Mouse (Mus musculus) left cerebral cortex, adult 6 months (tissue): ENCODE results near the gene Pdzd3. TPM values are rescaled to one million over a fixed set of nuclear protein-coding genes. Genes with fewer than 3 reads are reported as not detected.

Experiments used
- long read RNA-seq, 2 experiments: library from polyadenylated mRNA; unstranded; transcript quantifications; one replicate each; pipeline ENCODE4 v2.0.0; 2019 to 2020
- polyA plus RNA-seq: library from polyadenylated mRNA; unstranded; fragments of <200 nt; fragmentation: Nextera tagmentation; gene quantifications from 2 replicates; pipeline ENCODE4 v1.2.3, GENCODE M21; 2021

The Pdzd3 gene
- polyA plus RNA-seq, result 0.29 and 0.55 TPM in 2 replicates
- long read RNA-seq, experiment 1, partial matches to known transcripts, result 2 of 4 reads
- long read RNA-seq, experiment 1, other reads (novel, unspliced or antisense), result 2 of 4 reads
- long read RNA-seq, experiment 2, result 0 reads

GRCm38 (mm10) chr9:44251314-44251713 lies at the start of gene Pdzd3:
Pdzd3 (minus strand) TSS chr9:44251471.

GRCm38 (mm10) chr9:44288076-44288958 lies 37.0 kb upstream of the Pdzd3 start, which contains the start of gene Abcg4:
Abcg4 (minus strand) TSS chr9:44288615.

GRCm38 (mm10) chr9:44268432-44268831 lies 17.2 kb upstream of the Pdzd3 start, which contains the start of gene Nlrx1:
Nlrx1 (minus strand) TSS chr9:44268599.

GRCm38 (mm10) chr9:44240399-44240798 lies 10.9 kb downstream of the Pdzd3 start, which contains the start of gene Ccdc153:
Ccdc153 (plus strand) TSS chr9:44240676.

GRCm38 (mm10) chr9:44233802-44234478 lies 17.3 kb downstream of the Pdzd3 start, which contains the start of gene Cbl:
Cbl (minus strand) TSS chr9:44234049.

Other genes starting within 250 kb of the Pdzd3 start
- 304 and 337 TPM in 2 replicates for gene Thy1, start 208.1 kb downstream of the Pdzd3 start, polyA plus RNA-seq
- gene Usp2, start 184.4 kb downstream of the Pdzd3 start, polyA plus RNA-seq, result 119 and 125 TPM in 2 replicates
- gene Mfrp, start 149.7 kb downstream of the Pdzd3 start, polyA plus RNA-seq, result 0.04 and 0.09 TPM in 2 replicates
- 25.1 and 31.8 TPM in 2 replicates for gene C1qtnf5, start 144.2 kb downstream of the Pdzd3 start, polyA plus RNA-seq
- gene Gm49380, start 138.0 kb downstream of the Pdzd3 start, polyA plus RNA-seq, result 0.18 and 0.23 TPM in 2 replicates
- 9.9 and 25.8 TPM in 2 replicates for gene Rnf26, start 138.0 kb downstream of the Pdzd3 start, polyA plus RNA-seq
- 3.0 and 4.2 TPM in 2 replicates for gene Mcam, start 117.0 kb downstream of the Pdzd3 start, polyA plus RNA-seq
- gene Cbl, start 17.4 kb downstream of the Pdzd3 start, polyA plus RNA-seq, result 8.2 and 8.3 TPM in 2 replicates
- gene Ccdc153, start 10.8 kb downstream of the Pdzd3 start, polyA plus RNA-seq, result 5.5 and 6.3 TPM in 2 replicates
- gene Nlrx1, start 17.1 kb upstream of the Pdzd3 start, polyA plus RNA-seq, result 3.7 and 6.2 TPM in 2 replicates
- 16.5 and 27.8 TPM in 2 replicates for gene Abcg4, start 37.1 kb upstream of the Pdzd3 start, polyA plus RNA-seq
- 3.3 and 4.6 TPM in 2 replicates for gene Hinfp, start 54.2 kb upstream of the Pdzd3 start, polyA plus RNA-seq
- gene C2cd2l, start 68.8 kb upstream of the Pdzd3 start, polyA plus RNA-seq, result 18.2 and 67.4 TPM in 2 replicates
- 8.7 and 14.8 TPM in 2 replicates for gene Dpagt1, start 74.5 kb upstream of the Pdzd3 start, polyA plus RNA-seq
- gene H2afx, start 83.2 kb upstream of the Pdzd3 start, polyA plus RNA-seq, result 41.4 and 74.1 TPM in 2 replicates
- 26.9 and 35.2 TPM in 2 replicates for gene Hmbs, start 92.8 kb upstream of the Pdzd3 start, polyA plus RNA-seq
- 40.5 and 45.1 TPM in 2 replicates for gene Vps11, start 110.2 kb upstream of the Pdzd3 start, polyA plus RNA-seq
- 15.2 and 19.6 TPM in 2 replicates for gene Hyou1, start 128.0 kb upstream of the Pdzd3 start, polyA plus RNA-seq
- 21.9 and 23.6 TPM in 2 replicates for gene Slc37a4, start 145.4 kb upstream of the Pdzd3 start, polyA plus RNA-seq
- gene Rps25, start 155.7 kb upstream of the Pdzd3 start, polyA plus RNA-seq, result 1,852 and 1,982 TPM in 2 replicates
- 159 and 195 TPM in 2 replicates for gene Trappc4, start 156.1 kb upstream of the Pdzd3 start, polyA plus RNA-seq
- gene Ccdc84, start 167.1 kb upstream of the Pdzd3 start, polyA plus RNA-seq, result 5.6 and 7.5 TPM in 2 replicates
- gene Foxr1, start 189.7 kb upstream of the Pdzd3 start, polyA plus RNA-seq, result not detected in 2 replicates
- not detected in 2 replicates for gene Upk2, start 203.5 kb upstream of the Pdzd3 start, polyA plus RNA-seq
- gene Bcl9l, start 231.4 kb upstream of the Pdzd3 start, polyA plus RNA-seq, result 3.7 and 5.7 TPM in 2 replicates